Mouse (Mus musculus): ENCODE data around the gene Plscr1. TPM values are rescaled to one million over a fixed set of nuclear protein-coding genes. Genes with fewer than 3 reads are reported as not detected.
A peak's percentile ranks its signal among the peaks of the same experiment; 100 is the strongest.

The Plscr1 gene
- polyA plus RNA-seq, 1 experiment from 2014 or later, result 8.6 TPM

DNA sequence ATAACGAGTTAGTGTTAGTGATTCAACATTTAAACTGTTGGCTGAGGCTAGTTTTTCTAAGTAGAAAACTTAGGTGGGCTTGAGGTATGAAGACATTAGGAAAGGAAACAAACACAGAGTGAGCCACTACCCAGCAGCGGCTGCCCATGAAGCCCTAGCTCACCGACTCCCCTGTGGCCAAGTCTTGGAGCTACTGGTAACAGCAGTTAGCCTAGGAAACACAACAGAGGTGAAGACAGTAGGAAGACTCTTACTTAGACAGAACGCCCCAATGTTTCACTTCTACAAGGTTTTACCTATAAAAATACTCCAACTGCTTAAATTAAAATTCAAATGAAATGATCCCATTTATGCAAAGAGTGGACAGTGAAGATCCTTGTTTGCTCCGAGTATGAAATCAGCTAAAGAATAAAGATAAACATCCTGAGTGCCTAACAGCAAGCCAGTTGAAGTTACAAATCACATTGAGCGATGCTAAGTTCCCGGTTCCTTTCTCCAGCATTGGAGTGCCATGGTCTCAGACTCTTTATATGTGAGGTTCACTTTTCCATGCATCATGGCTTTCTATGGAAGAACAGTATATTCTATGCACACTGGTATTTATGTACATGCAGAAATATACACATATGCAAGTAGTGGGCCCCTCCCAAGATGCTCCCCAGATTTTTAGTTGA is 640 bp upstream of the Plscr1 start:
- Histone ChIP-seq H3K9me3 (replicated peaks; ENCODE audit: control insufficient read depth, low read length) (no peaks in the 10 kb centered on the region), H3K36me3 (ENCODE audit: control insufficient read depth, insufficient read depth, low read length) (no peaks in the 10 kb centered on the region), H3K27ac (ENCODE audit: low read depth, low read length) (no peak overlapping the region), H3K4me1 (ENCODE audit: control insufficient read depth, insufficient read depth, low read length) (peaks cover 3% of the 10 kb centered on the region; the same call in 1 of the 2 replicates), H3K27me3 (replicated peaks; ENCODE audit: control insufficient read depth, insufficient read depth, low read length) (no peaks in the 10 kb centered on the region), H3K4me3 (ENCODE audit: low read depth, low read length) (no peak overlapping the region), H3K4me2 (ENCODE audit: low read length) (no peak overlapping the region), H3K9ac (ENCODE audit: low read length) (no peak overlapping the region)
- 80% methylated on average over 7 of the region's 7 CpGs for WGBS
- DNase-seq (ENCODE audit: low spot score) (no peak), ATAC-seq (no peak)

DNA sequence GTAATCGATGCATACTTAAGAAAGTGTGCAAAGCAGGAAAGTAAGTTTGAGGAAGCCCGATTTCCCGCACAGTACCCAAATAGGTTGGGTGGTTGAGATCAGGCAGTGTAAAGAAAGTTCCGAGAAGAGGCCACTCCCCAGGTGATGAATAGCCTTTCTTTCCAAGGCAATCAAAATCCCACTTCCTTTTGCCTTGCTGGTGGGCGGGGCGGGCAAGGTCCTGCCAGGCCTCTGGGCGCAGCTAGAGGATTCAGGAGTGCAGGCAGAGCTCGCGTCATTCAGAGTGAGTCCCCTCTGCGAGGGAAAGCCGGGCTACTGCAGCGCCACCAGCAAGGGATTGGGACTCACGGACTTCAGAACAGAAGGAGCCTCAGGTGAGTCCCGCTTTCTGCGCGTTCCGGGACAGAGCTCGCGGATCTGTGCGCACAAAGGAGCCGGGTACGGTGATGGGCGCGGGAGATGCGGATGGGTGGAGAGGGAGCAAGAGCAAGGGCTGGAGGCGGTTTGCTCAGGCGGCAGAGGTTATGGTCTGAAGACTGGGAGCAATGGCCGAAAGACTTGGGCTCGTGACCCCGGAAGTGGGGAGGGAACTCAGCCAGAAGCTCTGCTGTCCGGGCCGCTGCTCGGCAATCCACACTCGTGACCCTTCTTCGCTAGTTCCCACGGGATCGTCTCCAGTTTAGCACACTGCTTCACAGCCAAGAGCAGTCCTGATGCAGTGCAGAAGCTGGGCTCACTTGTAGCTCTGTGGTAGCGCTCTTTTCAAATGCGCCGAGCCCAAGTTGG is 630 bp downstream of the Plscr1 start:
- no peaks in the 10 kb centered on the region for H3K36me3 ChIP-seq (ENCODE audit: control insufficient read depth, insufficient read depth, low read length)
- DNase-seq (ENCODE audit: low spot score) (peak; percentile 74), ATAC-seq (peak; percentile 91)
- no peaks in the 10 kb centered on the region for H3K27me3 ChIP-seq (replicated peaks; ENCODE audit: control insufficient read depth, insufficient read depth, low read length)
- peak overlapping the region; percentile 56 for H3K4me3 ChIP-seq (ENCODE audit: low read depth, low read length)
- WGBS, result 1% methylated on average over 40 of the region's 40 CpGs
- H3K27ac ChIP-seq (ENCODE audit: low read depth, low read length), result peak overlapping the region; percentile 55
- peaks cover 3% of the 10 kb centered on the region; the same call in 1 of the 2 replicates for H3K4me1 ChIP-seq (ENCODE audit: control insufficient read depth, insufficient read depth, low read length)
- H3K9ac ChIP-seq (ENCODE audit: low read length), result peak overlapping the region; percentile 75
- peak overlapping the region; percentile 81 for H3K4me2 ChIP-seq (ENCODE audit: low read length)
- H3K9me3 ChIP-seq (replicated peaks; ENCODE audit: control insufficient read depth, low read length), result no peaks in the 10 kb centered on the region

DNA sequence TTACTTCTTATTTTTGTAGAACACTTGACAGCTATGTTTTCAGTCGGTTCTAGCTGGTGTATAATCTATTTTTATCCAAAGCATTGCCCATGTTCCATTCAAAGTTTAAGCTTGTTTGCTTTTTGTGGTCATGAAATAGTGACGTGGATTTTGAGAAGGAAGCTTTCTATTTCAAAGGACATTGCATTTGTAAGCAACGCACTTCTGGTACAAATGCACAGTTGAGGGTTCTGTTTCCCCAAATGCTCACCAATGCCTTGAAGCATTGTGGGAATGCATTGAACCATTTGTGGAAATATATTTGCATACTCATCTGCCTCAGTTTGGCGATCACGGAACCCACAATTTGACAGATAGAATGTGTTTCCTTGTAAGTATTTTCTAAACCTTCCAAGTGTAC is 3.2 kb downstream of the Plscr1 start:
- no peak overlapping the region for H3K4me3 ChIP-seq (ENCODE audit: low read depth, low read length)
- peaks cover 3% of the 10 kb centered on the region; the same call in 1 of the 2 replicates for H3K4me1 ChIP-seq (ENCODE audit: control insufficient read depth, insufficient read depth, low read length)
- no peaks in the 10 kb centered on the region for H3K9me3 ChIP-seq (replicated peaks; ENCODE audit: control insufficient read depth, low read length)
- no peak overlapping the region for H3K27ac ChIP-seq (ENCODE audit: low read depth, low read length)
- DNase-seq (ENCODE audit: low spot score), result no peak
- H3K4me2 ChIP-seq (ENCODE audit: low read length), result no peak overlapping the region
- no peaks in the 10 kb centered on the region for H3K27me3 ChIP-seq (replicated peaks; ENCODE audit: control insufficient read depth, insufficient read depth, low read length)
- no peak overlapping the region for H3K9ac ChIP-seq (ENCODE audit: low read length)
- ATAC-seq, result no peak
- H3K36me3 ChIP-seq (ENCODE audit: control insufficient read depth, insufficient read depth, low read length), result no peaks in the 10 kb centered on the region
- WGBS, result 82% methylated on average over 5 of the region's 5 CpGs

DNA sequence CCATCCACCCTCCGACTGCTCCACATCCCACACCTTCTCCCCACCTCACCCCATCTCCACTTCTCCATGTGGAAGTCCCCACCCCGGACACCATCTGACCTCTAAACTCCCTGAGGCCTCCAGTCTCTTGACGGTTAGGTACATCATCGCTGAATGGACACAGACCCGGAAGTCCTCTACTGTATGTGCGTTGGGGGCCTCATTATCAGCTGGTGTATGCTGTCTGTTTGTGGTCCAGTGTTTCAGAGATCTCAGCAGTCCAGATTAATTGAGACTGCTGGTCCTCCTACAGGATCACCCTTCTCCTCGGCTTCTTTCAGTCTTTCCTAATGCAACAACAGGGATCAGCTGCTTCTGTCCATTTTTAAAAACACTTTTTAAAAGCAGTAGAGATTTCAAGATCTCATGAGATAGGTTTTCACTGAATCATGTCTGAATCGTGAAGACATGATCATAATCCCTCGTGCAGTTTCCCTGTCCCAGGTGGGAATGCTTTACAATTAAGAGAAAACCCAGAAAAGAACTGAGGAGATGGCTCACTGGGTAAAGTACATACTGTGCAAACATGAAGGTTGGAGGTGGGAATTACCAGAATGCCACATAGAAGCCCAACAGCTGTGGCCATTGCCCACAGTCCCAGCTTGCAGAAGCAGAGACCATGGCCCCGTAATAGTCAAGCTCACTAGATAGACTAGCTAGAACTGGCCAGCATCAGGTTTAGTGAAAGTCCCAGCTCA is 4.2 kb downstream of the Plscr1 start:
- 91% methylated on average over 10 of the region's 10 CpGs for WGBS

DNA sequence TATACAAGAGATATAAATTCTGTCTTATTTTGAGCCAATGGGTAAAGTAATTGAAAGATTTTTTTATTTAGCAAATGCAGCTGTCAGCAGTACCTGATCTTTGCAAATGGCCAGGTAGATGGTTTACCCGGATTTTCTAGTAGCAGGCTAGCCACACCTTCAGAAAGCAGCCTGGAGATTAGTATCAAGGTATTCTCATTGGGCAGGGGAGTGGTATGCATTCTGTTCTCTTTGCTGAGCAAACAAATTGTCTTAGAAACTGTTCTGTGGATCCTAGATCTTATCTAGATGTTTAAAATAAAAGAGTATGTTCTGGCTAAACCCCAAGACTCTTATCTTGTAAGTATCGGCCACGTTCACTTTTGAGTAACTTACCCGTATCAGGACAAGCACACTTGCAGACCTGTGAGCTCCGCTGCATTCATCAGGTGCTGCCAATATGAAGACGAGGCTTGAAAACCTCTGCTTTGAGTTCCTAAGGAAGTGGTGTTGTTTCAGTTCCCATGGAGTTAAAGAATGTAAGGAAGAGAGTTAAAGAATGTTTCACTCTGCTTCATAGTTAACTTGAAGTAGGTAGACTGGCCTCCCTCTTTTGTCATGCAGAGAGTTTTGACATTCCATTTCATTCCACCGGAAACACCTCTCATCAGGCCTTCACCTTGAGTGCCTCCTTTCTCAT is 11.1 kb downstream of the Plscr1 start:
- WGBS, result 84% methylated on average over 7 of the region's 7 CpGs
- no peak overlapping the region for H3K4me3 ChIP-seq (ENCODE audit: low read depth, low read length)
- no peaks in the 10 kb centered on the region for H3K36me3 ChIP-seq (ENCODE audit: control insufficient read depth, insufficient read depth, low read length)
- H3K27me3 ChIP-seq (replicated peaks; ENCODE audit: control insufficient read depth, insufficient read depth, low read length), result no peaks in the 10 kb centered on the region
- H3K9me3 ChIP-seq (replicated peaks; ENCODE audit: control insufficient read depth, low read length), result no peaks in the 10 kb centered on the region
- H3K27ac ChIP-seq (ENCODE audit: low read depth, low read length), result no peak overlapping the region
- ATAC-seq (no peak), DNase-seq (ENCODE audit: low spot score) (no peak)
- no peak overlapping the region for H3K4me2 ChIP-seq (ENCODE audit: low read length)
- H3K9ac ChIP-seq (ENCODE audit: low read length), result no peak overlapping the region
- no peaks in the 10 kb centered on the region for H3K4me1 ChIP-seq (ENCODE audit: control insufficient read depth, insufficient read depth, low read length)

More for the DNA sequence above, 4.2 kb downstream of the Plscr1 start:
- no peak overlapping the region for H3K9ac ChIP-seq (ENCODE audit: low read length)
- H3K36me3 ChIP-seq (ENCODE audit: control insufficient read depth, insufficient read depth, low read length), result no peaks in the 10 kb centered on the region
- no peaks in the 10 kb centered on the region for H3K9me3 ChIP-seq (replicated peaks; ENCODE audit: control insufficient read depth, low read length)
- DNase-seq (ENCODE audit: low spot score) (no peak), ATAC-seq (no peak)
- H3K27me3 ChIP-seq (replicated peaks; ENCODE audit: control insufficient read depth, insufficient read depth, low read length), result no peaks in the 10 kb centered on the region
- no peak overlapping the region for H3K4me3 ChIP-seq (ENCODE audit: low read depth, low read length)
- H3K4me1 ChIP-seq (ENCODE audit: control insufficient read depth, insufficient read depth, low read length), result peaks cover 3% of the 10 kb centered on the region; the same call in 1 of the 2 replicates
- no peak overlapping the region for H3K4me2 ChIP-seq (ENCODE audit: low read length)
- no peak overlapping the region for H3K27ac ChIP-seq (ENCODE audit: low read depth, low read length)

DNA sequence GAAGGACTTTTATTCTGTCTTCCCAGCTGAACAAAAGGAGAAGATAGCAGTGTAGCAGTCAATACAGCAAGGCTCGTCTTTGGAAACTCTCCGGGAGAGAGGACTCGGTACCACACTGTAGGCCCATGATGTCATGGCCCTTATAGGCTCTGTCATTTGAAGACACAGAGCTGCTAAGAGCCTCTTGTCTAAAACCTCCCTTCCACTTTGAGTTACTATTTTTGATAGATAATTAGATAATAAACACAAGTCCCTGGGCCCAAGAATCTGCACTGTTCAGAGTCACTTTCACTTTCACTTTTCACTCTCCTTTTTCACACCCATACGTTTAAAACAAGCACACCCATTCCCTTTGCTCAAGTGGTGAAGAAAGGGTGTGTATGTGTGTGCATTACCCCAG is 16.2 kb downstream of the Plscr1 start:
- ATAC-seq (no peak), DNase-seq (ENCODE audit: low spot score) (no peak)
- no peaks in the 10 kb centered on the region for H3K4me1 ChIP-seq (ENCODE audit: control insufficient read depth, insufficient read depth, low read length)
- H3K27me3 ChIP-seq (replicated peaks; ENCODE audit: control insufficient read depth, insufficient read depth, low read length), result no peaks in the 10 kb centered on the region
- no peak overlapping the region for H3K27ac ChIP-seq (ENCODE audit: low read depth, low read length)
- no peaks in the 10 kb centered on the region for H3K9me3 ChIP-seq (replicated peaks; ENCODE audit: control insufficient read depth, low read length)
- 82% methylated on average over 4 of the region's 4 CpGs for WGBS
- no peak overlapping the region for H3K9ac ChIP-seq (ENCODE audit: low read length)
- no peaks in the 10 kb centered on the region for H3K36me3 ChIP-seq (ENCODE audit: control insufficient read depth, insufficient read depth, low read length)
- H3K4me2 ChIP-seq (ENCODE audit: low read length), result no peak overlapping the region
- no peak overlapping the region for H3K4me3 ChIP-seq (ENCODE audit: low read depth, low read length)

DNA sequence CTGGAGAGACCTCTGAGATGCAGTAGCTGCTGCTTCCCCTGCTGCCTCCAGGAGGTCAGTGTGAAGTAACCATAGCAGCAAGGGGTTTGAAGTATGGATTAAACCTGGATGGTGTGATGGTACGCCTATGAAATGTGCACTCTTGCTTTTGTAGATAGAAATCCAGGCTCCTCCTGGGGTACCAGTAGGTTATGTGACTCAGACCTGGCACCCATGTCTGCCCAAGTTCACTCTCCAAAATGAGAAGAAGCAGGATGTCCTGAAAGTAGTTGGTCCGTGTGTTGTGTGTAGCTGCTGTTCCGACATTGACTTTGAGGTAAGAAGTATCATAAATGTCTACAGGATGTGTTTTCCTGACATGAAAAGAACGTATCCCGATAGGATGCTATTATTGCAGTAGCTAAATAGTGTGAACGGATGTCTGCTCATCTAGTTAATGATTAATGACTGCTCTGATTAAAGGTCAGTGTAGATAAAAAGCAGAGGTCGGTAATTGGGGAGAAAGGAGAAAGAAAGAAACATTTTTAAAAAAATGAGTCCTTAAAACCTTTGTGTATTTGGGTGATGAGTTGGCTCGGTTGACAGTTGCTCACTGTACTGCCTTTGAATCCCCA is 17.1 kb downstream of the Plscr1 start:
- H3K27me3 ChIP-seq (replicated peaks; ENCODE audit: control insufficient read depth, insufficient read depth, low read length), result no peaks in the 10 kb centered on the region
- H3K9me3 ChIP-seq (replicated peaks; ENCODE audit: control insufficient read depth, low read length), result no peaks in the 10 kb centered on the region
- H3K4me3 ChIP-seq (ENCODE audit: low read depth, low read length), result no peak overlapping the region
- no peak overlapping the region for H3K27ac ChIP-seq (ENCODE audit: low read depth, low read length)
- DNase-seq (ENCODE audit: low spot score) (no peak), ATAC-seq (no peak)
- no peak overlapping the region for H3K4me2 ChIP-seq (ENCODE audit: low read length)
- H3K36me3 ChIP-seq (ENCODE audit: control insufficient read depth, insufficient read depth, low read length), result no peaks in the 10 kb centered on the region
- WGBS, result 90% methylated on average over 8 of the region's 8 CpGs
- no peak overlapping the region for H3K9ac ChIP-seq (ENCODE audit: low read length)
- H3K4me1 ChIP-seq (ENCODE audit: control insufficient read depth, insufficient read depth, low read length), result no peaks in the 10 kb centered on the region

DNA sequence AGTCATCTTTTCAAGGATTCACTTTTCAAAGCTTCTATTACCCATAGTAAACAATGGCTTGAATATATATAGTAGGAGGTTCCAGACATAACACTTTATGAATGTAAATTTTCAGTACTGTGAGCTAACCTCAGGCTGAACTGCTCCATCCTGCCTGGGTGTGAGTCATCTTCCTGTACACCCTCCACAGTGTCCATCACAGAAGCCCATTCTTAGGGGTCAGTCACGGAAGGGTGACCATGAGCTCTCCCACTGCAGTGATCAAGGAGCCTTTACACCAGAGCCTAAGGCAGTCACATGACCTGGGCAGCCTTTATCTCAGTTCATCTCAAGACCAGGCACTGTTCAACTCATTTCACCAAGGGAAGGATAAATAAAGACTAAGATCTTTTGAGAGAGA is 18.2 kb downstream of the Plscr1 start:
- no peak overlapping the region for H3K4me3 ChIP-seq (ENCODE audit: low read depth, low read length)
- no peaks in the 10 kb centered on the region for H3K4me1 ChIP-seq (ENCODE audit: control insufficient read depth, insufficient read depth, low read length)
- no peak overlapping the region for H3K4me2 ChIP-seq (ENCODE audit: low read length)
- H3K9me3 ChIP-seq (replicated peaks; ENCODE audit: control insufficient read depth, low read length), result no peaks in the 10 kb centered on the region
- 93% methylated on average over 1 of the region's 1 CpGs for WGBS
- H3K9ac ChIP-seq (ENCODE audit: low read length), result no peak overlapping the region
- H3K36me3 ChIP-seq (ENCODE audit: control insufficient read depth, insufficient read depth, low read length), result no peaks in the 10 kb centered on the region
- DNase-seq (ENCODE audit: low spot score), result no peak
- H3K27me3 ChIP-seq (replicated peaks; ENCODE audit: control insufficient read depth, insufficient read depth, low read length), result no peaks in the 10 kb centered on the region
- no peak overlapping the region for H3K27ac ChIP-seq (ENCODE audit: low read depth, low read length)
- ATAC-seq, result no peak
